Mouse (Mus musculus): ENCODE data around the gene Il4ra. TPM values are rescaled to one million over a fixed set of nuclear protein-coding genes. Genes with fewer than 3 reads are reported as not detected.

Il4ra gene
- polyA plus RNA-seq, 1 experiment from 2014 or later: 5.5 TPM

DNA sequence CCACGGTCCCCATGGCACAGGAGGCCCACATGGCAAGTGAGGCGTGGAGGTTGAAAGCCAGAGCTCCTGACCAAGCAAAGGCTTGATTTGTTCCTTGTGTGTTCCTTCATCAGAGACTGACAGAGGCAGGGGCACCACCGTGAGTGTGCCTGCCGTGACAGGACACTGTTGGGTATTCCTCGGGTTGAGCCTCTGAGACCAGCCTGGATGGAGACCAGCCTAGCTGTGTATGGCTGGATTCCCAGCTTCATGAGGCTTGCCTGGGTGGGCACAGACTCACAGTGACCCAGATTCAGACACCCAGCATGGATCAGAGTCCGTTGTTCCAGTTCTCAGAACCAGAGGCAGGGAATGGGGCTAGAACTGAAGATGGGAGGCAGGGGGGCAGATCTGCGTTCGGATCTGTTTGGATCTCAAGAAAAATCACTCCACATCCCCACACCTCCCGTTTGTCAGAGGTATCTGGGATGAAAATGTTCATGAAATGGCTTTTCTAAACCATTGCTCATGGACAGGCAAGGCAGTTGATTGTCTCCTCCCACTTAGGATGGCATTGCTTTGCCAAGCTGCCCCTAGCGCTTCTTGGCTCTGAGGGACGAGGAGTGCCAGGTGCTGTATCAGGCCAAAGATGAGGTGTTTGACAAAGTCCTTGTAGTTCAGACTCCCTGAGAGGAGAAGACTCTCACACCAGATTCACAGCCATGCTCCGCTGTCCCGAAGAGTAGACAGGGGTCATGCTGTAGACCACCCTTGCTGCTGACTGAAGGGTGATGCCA is 1.9 kb downstream of the Il4ra start:
- Histone ChIP-seq H3K9me3 (replicated peaks) (no peaks in the 10 kb centered on the region), H3K27me3 (ENCODE audit: low read depth, poor library complexity, severe bottlenecking) (peaks cover 56% of the 10 kb centered on the region), H3K4me1 (peaks cover 44% of the 10 kb centered on the region), H3K27ac (replicated peaks) (no peak overlapping the region), H3K4me3 (no peak overlapping the region; the same call in 1 of the 2 replicates), H3K36me3 (no peaks in the 10 kb centered on the region)
- DNase-seq (ENCODE audit: low spot score): no peak
- WGBS: 89% methylated on average over 13 of the region's 13 CpGs

- peaks cover 44% of the 10 kb centered on the region for H3K4me1 ChIP-seq
- WGBS: 91% methylated on average over 9 of the region's 9 CpGs
- H3K27me3 ChIP-seq (ENCODE audit: low read depth, poor library complexity, severe bottlenecking): peaks cover 50% of the 10 kb centered on the region
- no peak overlapping the region for H3K4me3 ChIP-seq
- H3K27ac ChIP-seq (replicated peaks): no peak overlapping the region
- H3K36me3 ChIP-seq: no peaks in the 10 kb centered on the region
- no peak for DNase-seq (ENCODE audit: low spot score)
- H3K9me3 ChIP-seq (replicated peaks): no peaks in the 10 kb centered on the region
Observed at GRCm38 (mm10) chr7:125554456-125555114, 2.7 kb downstream of the Il4ra start.

GRCm38 (mm10) chr7:125555351-125555872 is 3.5 kb downstream of the Il4ra start:
- no peak overlapping the region for H3K4me3 ChIP-seq
- H3K27me3 ChIP-seq (ENCODE audit: low read depth, poor library complexity, severe bottlenecking): peaks cover 42% of the 10 kb centered on the region
- no peaks in the 10 kb centered on the region for H3K9me3 ChIP-seq (replicated peaks)
- no peak for DNase-seq (ENCODE audit: low spot score)
- H3K36me3 ChIP-seq: no peaks in the 10 kb centered on the region
- H3K4me1 ChIP-seq: peaks cover 42% of the 10 kb centered on the region
- H3K27ac ChIP-seq (replicated peaks): no peak overlapping the region
- WGBS: 88% methylated on average over 7 of the region's 7 CpGs

- H3K36me3 ChIP-seq: no peaks in the 10 kb centered on the region
- no peak for DNase-seq (ENCODE audit: low spot score)
- WGBS: 82% methylated on average over 4 of the region's 4 CpGs
- H3K4me1 ChIP-seq: peaks cover 44% of the 10 kb centered on the region
- H3K4me3 ChIP-seq: no peak overlapping the region
- no peak overlapping the region for H3K27ac ChIP-seq (replicated peaks)
- H3K9me3 ChIP-seq (replicated peaks): no peaks in the 10 kb centered on the region
- peaks cover 35% of the 10 kb centered on the region for H3K27me3 ChIP-seq (ENCODE audit: low read depth, poor library complexity, severe bottlenecking)
Observed at GRCm38 (mm10) chr7:125556096-125556495, 4.2 kb downstream of the Il4ra start.

DNA sequence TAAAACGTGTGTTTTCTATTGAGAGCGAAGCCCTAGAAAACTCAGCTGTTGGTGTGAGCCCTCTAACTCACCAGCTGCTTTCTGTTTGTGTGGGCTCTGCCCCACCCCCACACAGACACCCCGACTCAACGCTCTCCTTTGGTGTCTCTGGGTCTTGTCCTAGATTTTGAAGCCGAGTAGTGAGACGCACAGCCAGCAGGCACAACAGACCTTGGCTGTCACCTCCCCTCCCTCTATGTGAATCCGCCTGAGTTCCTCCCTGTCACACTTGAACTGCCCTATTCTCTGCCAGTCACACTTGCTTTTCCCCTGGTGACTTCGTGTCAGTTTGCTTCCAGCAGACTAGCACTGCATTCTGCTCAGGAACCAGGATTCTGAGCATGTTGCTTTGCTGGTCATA is 4.9 kb downstream of the Il4ra start:
- Histone ChIP-seq H3K4me1 (peaks cover 36% of the 10 kb centered on the region), H3K27me3 (ENCODE audit: low read depth, poor library complexity, severe bottlenecking) (peaks cover 27% of the 10 kb centered on the region), H3K27ac (replicated peaks) (no peak overlapping the region), H3K4me3 (no peak overlapping the region), H3K36me3 (no peaks in the 10 kb centered on the region), H3K9me3 (replicated peaks) (no peaks in the 10 kb centered on the region)
- 77% methylated on average over 8 of the region's 8 CpGs for WGBS
- DNase-seq (ENCODE audit: low spot score): no peak

DNA sequence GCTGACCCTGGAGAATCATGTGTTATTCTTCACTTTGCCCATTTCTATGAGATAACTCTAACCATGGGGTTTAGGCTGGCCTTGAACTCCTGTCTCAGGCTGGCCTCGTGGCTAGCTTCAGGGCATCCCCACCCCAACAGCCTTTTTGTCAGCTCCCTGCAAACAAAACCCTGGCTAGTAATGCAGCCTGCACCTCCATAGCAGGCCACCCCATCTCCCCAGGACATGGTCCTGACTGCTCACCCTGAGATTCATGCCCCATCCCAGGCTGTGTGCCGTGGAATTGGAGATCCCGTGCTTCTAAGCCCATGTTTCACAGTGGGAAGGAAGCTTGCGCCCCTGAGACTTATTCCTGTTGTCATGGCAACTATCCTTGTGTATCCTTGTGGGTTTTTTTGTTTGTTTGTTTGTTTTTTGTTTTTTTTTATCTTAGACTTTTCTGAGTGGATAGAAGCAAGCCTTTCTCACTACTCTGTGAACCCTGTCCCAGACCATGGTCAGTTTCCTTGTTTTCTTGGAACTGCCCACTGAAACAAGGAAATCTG is 6.6 kb downstream of the Il4ra start:
- DNase-seq (ENCODE audit: low spot score): no peak
- 72% methylated on average over 4 of the region's 4 CpGs for WGBS
- peaks cover 22% of the 10 kb centered on the region for H3K4me1 ChIP-seq

DNA sequence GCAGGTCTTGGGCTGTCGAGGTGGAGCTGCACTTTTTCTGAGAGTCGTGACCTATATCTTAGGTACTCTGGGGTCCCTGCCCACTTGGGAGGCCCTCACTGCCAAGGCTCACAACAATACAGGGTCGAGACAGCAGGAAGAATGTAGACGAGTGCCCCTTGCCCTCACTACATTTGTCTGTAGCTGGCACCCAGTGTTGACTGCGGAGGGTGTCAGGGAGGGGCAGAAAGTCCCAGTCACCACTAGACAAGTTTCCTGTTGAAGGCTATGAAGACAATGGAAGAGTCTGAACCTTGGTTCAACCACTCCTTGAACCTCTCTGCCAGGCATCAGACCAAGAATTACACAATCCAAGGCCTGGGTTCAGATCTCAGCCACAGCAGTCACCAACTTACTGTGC is 7.1 kb downstream of the Il4ra start:
- H3K4me1 ChIP-seq: peaks cover 24% of the 10 kb centered on the region
- H3K27ac ChIP-seq (replicated peaks): no peak overlapping the region
- H3K27me3 ChIP-seq (ENCODE audit: low read depth, poor library complexity, severe bottlenecking): peaks cover 11% of the 10 kb centered on the region
- H3K9me3 ChIP-seq (replicated peaks): no peaks in the 10 kb centered on the region
- DNase-seq (ENCODE audit: low spot score): no peak
- no peaks in the 10 kb centered on the region for H3K36me3 ChIP-seq
- no peak overlapping the region for H3K4me3 ChIP-seq
- 74% methylated on average over 5 of the region's 5 CpGs for WGBS

More for the DNA sequence above, 6.6 kb downstream of the Il4ra start:
- Histone ChIP-seq H3K9me3 (replicated peaks) (no peaks in the 10 kb centered on the region), H3K36me3 (no peaks in the 10 kb centered on the region), H3K4me3 (no peak overlapping the region), H3K27ac (replicated peaks) (no peak overlapping the region), H3K27me3 (ENCODE audit: low read depth, poor library complexity, severe bottlenecking) (peaks cover 16% of the 10 kb centered on the region)

- Histone ChIP-seq H3K9me3 (replicated peaks) (no peaks in the 10 kb centered on the region), H3K4me3 (no peak overlapping the region), H3K4me1 (peaks cover 30% of the 10 kb centered on the region), H3K36me3 (no peaks in the 10 kb centered on the region), H3K27me3 (ENCODE audit: low read depth, poor library complexity, severe bottlenecking) (0 out of 2 replicates have a peak, but pooled peaks cover 7% of the 10 kb centered on the region), H3K27ac (replicated peaks) (no peak overlapping the region)
- 88% methylated on average over 10 of the region's 10 CpGs for WGBS
- DNase-seq (ENCODE audit: low spot score): no peak
Observed at GRCm38 (mm10) chr7:125559537-125559936, 7.6 kb downstream of the Il4ra start.

DNA sequence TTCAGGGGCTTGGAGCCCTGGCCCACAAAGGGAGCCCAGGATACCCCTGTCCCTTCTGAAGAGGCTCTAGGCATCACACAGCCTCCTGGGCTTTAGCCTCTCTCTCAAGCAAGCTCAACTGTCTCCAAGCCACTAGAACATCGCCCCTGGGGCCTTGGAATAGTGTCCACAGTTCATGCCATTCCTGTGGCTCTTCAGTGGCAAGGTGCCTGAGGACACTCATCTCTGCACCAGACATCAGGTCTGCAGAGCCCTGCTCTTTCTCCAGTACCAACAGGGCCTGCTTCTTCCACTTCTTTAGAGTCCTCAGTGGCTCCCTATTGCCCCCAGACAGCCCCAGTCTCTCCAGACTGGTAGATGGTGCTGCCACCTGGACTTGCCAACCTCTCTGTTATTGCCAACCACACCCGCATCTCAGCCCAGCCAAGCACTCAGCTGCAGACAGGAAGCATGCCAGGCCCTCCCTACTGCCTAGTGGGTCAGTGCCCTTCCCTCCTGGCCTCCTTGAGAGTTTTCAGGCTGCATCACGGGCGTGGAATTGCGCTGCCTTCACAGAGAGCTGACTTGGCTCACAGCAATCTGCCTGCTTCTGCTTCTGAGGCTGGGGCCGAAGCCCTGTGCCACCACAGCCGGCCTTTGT is 8.3 kb downstream of the Il4ra start:
- no peak for DNase-seq (ENCODE audit: low spot score)
- no peak overlapping the region for H3K4me3 ChIP-seq
- 0 out of 2 replicates have a peak, but pooled peaks cover 7% of the 10 kb centered on the region for H3K27me3 ChIP-seq (ENCODE audit: low read depth, poor library complexity, severe bottlenecking)
- H3K4me1 ChIP-seq: peaks cover 37% of the 10 kb centered on the region
- WGBS: 89% methylated on average over 7 of the region's 7 CpGs
- H3K27ac ChIP-seq (replicated peaks): no peak overlapping the region
- no peaks in the 10 kb centered on the region for H3K36me3 ChIP-seq
- no peaks in the 10 kb centered on the region for H3K9me3 ChIP-seq (replicated peaks)

DNA sequence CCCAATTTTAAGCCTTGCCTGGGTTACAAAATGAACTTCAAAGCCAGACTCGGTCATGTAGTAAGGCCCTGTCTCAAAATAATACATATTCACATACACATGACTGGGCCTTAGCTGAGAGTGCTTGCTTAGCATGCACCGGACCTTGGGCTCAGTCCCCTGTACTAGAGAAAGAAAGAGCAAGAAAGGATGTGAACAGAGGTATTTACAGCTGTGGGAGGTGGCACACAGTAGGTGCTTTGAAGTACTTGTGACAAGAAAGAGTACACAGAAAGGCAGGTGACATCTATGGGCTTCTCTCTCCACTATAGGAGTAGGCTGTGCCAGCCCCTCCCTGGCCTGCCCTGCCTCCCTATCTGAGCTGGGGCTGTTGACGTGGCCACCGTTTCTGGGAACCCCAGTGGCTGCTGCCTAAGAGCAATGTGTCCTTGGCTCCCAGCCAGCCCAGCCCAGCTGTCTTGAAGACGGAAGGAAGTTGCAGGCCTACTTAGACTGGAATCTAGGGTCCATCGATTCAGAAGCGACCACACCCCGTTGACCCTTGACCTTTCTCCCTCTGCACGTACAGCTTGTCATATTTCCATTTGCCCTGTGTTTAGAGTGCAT is 9.3 kb downstream of the Il4ra start:
- H3K9me3 ChIP-seq (replicated peaks): no peaks in the 10 kb centered on the region
- 84% methylated on average over 9 of the region's 9 CpGs for WGBS
- peaks cover 45% of the 10 kb centered on the region for H3K4me1 ChIP-seq
- no peak for DNase-seq (ENCODE audit: low spot score)
- no peaks in the 10 kb centered on the region for H3K36me3 ChIP-seq
- no peaks in the 10 kb centered on the region for H3K27me3 ChIP-seq (ENCODE audit: low read depth, poor library complexity, severe bottlenecking)
- H3K27ac ChIP-seq (replicated peaks): no peak overlapping the region
- H3K4me3 ChIP-seq: no peak overlapping the region

GRCm38 (mm10) chr7:125562413-125562812 is 10.5 kb downstream of the Il4ra start:
- Histone ChIP-seq H3K27me3 (ENCODE audit: low read depth, poor library complexity, severe bottlenecking) (no peaks in the 10 kb centered on the region), H3K4me3 (no peak overlapping the region), H3K36me3 (no peaks in the 10 kb centered on the region), H3K4me1 (peaks cover 34% of the 10 kb centered on the region), H3K27ac (replicated peaks) (no peak overlapping the region), H3K9me3 (replicated peaks) (no peaks in the 10 kb centered on the region)
- WGBS: 71% methylated on average over 4 of the region's 4 CpGs
- no peak for DNase-seq (ENCODE audit: low spot score)

GRCm38 (mm10) chr7:125563093-125563492 is 11.2 kb downstream of the Il4ra start:
- H3K4me3 ChIP-seq: no peak overlapping the region
- DNase-seq (ENCODE audit: low spot score): no peak
- no peaks in the 10 kb centered on the region for H3K27me3 ChIP-seq (ENCODE audit: low read depth, poor library complexity, severe bottlenecking)
- no peak overlapping the region for H3K27ac ChIP-seq (replicated peaks)
- H3K36me3 ChIP-seq: no peaks in the 10 kb centered on the region
- 88% methylated on average over 3 of the region's 3 CpGs for WGBS
- H3K9me3 ChIP-seq (replicated peaks): no peaks in the 10 kb centered on the region
- H3K4me1 ChIP-seq: peaks cover 34% of the 10 kb centered on the region

All from midbrain, embryonic 10.5 days (tissue).